Mouse (Mus musculus): ENCODE results near the gene Hax1.

DNA sequence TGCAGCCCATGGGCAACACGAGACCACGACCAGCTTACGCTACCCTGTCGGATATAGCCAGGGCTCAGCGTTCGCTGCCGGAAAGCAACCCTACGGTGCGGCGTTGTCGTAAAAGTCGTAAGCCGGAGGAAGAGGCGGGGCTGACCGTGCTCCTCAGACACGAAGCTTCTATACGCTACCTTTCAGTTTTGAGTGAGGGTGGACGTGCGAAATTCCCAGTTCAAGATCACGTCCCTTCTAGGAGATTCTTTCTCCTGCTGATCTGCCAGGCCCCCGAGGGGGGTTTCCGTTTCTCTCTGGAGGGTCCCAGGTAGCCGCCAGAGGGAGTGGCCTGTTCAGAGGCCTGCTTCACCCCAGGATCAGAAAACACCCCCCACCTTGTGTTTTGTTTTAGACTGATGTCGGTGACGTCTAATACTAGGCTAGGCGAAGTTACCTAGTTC is at the start of gene Hax1:
- TF ChIP-seq CTCF (IDR thresholded peaks at IDR 0.05; ENCODE audit: insufficient read depth, low read depth, low read length) (no peak), POLR2A (IDR thresholded peaks at IDR 0.05; ENCODE audit: insufficient read depth, low read depth, low read length) (peak; percentile 55)
